Mouse (Mus musculus): ENCODE measurements around the gene Pram1. TPM values are rescaled to one million over a fixed set of nuclear protein-coding genes. Genes with fewer than 3 reads are reported as not detected.

The Pram1 gene
- polyA plus RNA-seq, 1 experiment from 2014 or later: 0.36 TPM

GRCm38 (mm10) chr17:33645073-33645472 is 7.2 kb downstream of the Pram1 start:
- Histone ChIP-seq H3K9me3 (replicated peaks; ENCODE audit: low read length) (no peaks in the 10 kb centered on the region), H3K36me3 (ENCODE audit: insufficient read depth, low read length) (peaks cover 65% of the 10 kb centered on the region), H3K4me2 (ENCODE audit: low read length) (no peak overlapping the region), H3K27me3 (ENCODE audit: insufficient read depth, low read length) (no peaks in the 10 kb centered on the region), H3K27ac (no peak overlapping the region), H3K4me3 (replicated peaks; ENCODE audit: low read depth, low read length) (no peak overlapping the region), H3K9ac (ENCODE audit: low read depth, low read length) (no peak overlapping the region), H3K4me1 (replicated peaks; ENCODE audit: insufficient read depth, low read length) (no peaks in the 10 kb centered on the region)
- 88% methylated on average over 8 of the region's 8 CpGs for WGBS
- TF ChIP-seq CTCF (IDR thresholded peaks at IDR 0.05; ENCODE audit: low read depth): no peak
- ATAC-seq (replicated peaks; ENCODE audit: low FRiP score, low read depth): no peak
- no peak for DNase-seq (ENCODE audit: low spot score)

GRCm38 (mm10) chr17:33649781-33650475 is 12.1 kb downstream of the Pram1 start:
- WGBS: 98% methylated on average over 34 of the region's 34 CpGs
- ATAC-seq (replicated peaks; ENCODE audit: low FRiP score, low read depth) (peak; percentile 65), DNase-seq (ENCODE audit: low spot score) (no peak)
- peaks cover 76% of the 10 kb centered on the region for H3K36me3 ChIP-seq (ENCODE audit: insufficient read depth, low read length)
- H3K27ac ChIP-seq: no peak overlapping the region
- H3K9me3 ChIP-seq (replicated peaks; ENCODE audit: low read length): no peaks in the 10 kb centered on the region
- H3K4me1 ChIP-seq (replicated peaks; ENCODE audit: insufficient read depth, low read length): no peaks in the 10 kb centered on the region
- no peaks in the 10 kb centered on the region for H3K27me3 ChIP-seq (ENCODE audit: insufficient read depth, low read length)
- no peak overlapping the region for H3K9ac ChIP-seq (ENCODE audit: low read depth, low read length)
- no peak overlapping the region for H3K4me3 ChIP-seq (replicated peaks; ENCODE audit: low read depth, low read length)
- no peak overlapping the region for H3K4me2 ChIP-seq (ENCODE audit: low read length)
- no peak for TF ChIP-seq CTCF (IDR thresholded peaks at IDR 0.05; ENCODE audit: low read depth)

GRCm38 (mm10) chr17:33666813-33667212 is 29.0 kb downstream of the Pram1 start:
- ATAC-seq (replicated peaks; ENCODE audit: low FRiP score, low read depth) (no peak), DNase-seq (ENCODE audit: low spot score) (no peak)
- no peak for TF ChIP-seq CTCF (IDR thresholded peaks at IDR 0.05; ENCODE audit: low read depth)
- no peaks in the 10 kb centered on the region for H3K9me3 ChIP-seq (replicated peaks; ENCODE audit: low read length)
- H3K4me3 ChIP-seq (replicated peaks; ENCODE audit: low read depth, low read length): no peak overlapping the region
- H3K27ac ChIP-seq: no peak overlapping the region
- no peak overlapping the region for H3K4me2 ChIP-seq (ENCODE audit: low read length)
- H3K4me1 ChIP-seq (replicated peaks; ENCODE audit: insufficient read depth, low read length): 0 out of 2 replicates have a peak, but pooled peaks cover 3% of the 10 kb centered on the region
- H3K9ac ChIP-seq (ENCODE audit: low read depth, low read length): no peak overlapping the region
- H3K36me3 ChIP-seq (ENCODE audit: insufficient read depth, low read length): peaks cover 33% of the 10 kb centered on the region
- WGBS: 78% methylated on average over 3 of the region's 3 CpGs
- no peaks in the 10 kb centered on the region for H3K27me3 ChIP-seq (ENCODE audit: insufficient read depth, low read length)

DNA sequence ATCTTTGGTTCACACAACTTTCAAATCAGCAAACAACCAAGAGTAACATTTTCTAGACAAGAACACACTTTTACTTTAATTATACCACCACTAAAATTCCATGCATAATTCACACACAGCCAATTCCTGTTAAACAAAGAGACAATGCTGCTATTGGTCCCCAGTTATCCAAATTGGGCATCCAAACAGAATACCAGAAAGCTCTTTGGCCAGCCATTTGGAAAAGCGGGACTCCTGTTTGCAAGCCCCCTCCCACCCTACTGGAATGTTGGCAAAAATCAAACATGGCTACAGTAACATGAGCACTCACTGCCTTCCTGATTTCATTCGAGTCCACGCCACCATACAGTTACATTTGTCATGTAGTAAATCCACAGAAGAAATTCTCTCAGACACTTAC is 31.8 kb downstream of the Pram1 start:
- Histone ChIP-seq H3K9ac (ENCODE audit: low read depth, low read length) (no peak overlapping the region), H3K36me3 (ENCODE audit: insufficient read depth, low read length) (peaks cover 15% of the 10 kb centered on the region), H3K4me1 (replicated peaks; ENCODE audit: insufficient read depth, low read length) (0 out of 2 replicates have a peak, but pooled peaks cover 3% of the 10 kb centered on the region), H3K4me3 (replicated peaks; ENCODE audit: low read depth, low read length) (no peak overlapping the region), H3K27me3 (ENCODE audit: insufficient read depth, low read length) (no peaks in the 10 kb centered on the region), H3K9me3 (replicated peaks; ENCODE audit: low read length) (no peaks in the 10 kb centered on the region), H3K4me2 (ENCODE audit: low read length) (no peak overlapping the region), H3K27ac (no peak overlapping the region)
- no peak for DNase-seq (ENCODE audit: low spot score)
- no peak for TF ChIP-seq CTCF (IDR thresholded peaks at IDR 0.05; ENCODE audit: low read depth)
- no peak for ATAC-seq (replicated peaks; ENCODE audit: low FRiP score, low read depth)
- 84% methylated on average over 3 of the region's 3 CpGs for WGBS

GRCm38 (mm10) chr17:33673837-33674236 is 36.0 kb downstream of the Pram1 start:
- no peaks in the 10 kb centered on the region for H3K9me3 ChIP-seq (replicated peaks; ENCODE audit: low read length)
- WGBS: 71% methylated on average over 1 of the region's 1 CpGs
- H3K27ac ChIP-seq: no peak overlapping the region
- DNase-seq (ENCODE audit: low spot score) (no peak), ATAC-seq (replicated peaks; ENCODE audit: low FRiP score, low read depth) (no peak)
- no peak for TF ChIP-seq CTCF (IDR thresholded peaks at IDR 0.05; ENCODE audit: low read depth)
- H3K9ac ChIP-seq (ENCODE audit: low read depth, low read length): no peak overlapping the region
- 0 out of 2 replicates have a peak, but pooled peaks cover 3% of the 10 kb centered on the region for H3K4me1 ChIP-seq (replicated peaks; ENCODE audit: insufficient read depth, low read length)
- peaks cover 7% of the 10 kb centered on the region; the same call in 1 of the 2 replicates for H3K36me3 ChIP-seq (ENCODE audit: insufficient read depth, low read length)
- no peak overlapping the region for H3K4me3 ChIP-seq (replicated peaks; ENCODE audit: low read depth, low read length)
- no peak overlapping the region for H3K4me2 ChIP-seq (ENCODE audit: low read length)
- no peaks in the 10 kb centered on the region for H3K27me3 ChIP-seq (ENCODE audit: insufficient read depth, low read length)

DNA sequence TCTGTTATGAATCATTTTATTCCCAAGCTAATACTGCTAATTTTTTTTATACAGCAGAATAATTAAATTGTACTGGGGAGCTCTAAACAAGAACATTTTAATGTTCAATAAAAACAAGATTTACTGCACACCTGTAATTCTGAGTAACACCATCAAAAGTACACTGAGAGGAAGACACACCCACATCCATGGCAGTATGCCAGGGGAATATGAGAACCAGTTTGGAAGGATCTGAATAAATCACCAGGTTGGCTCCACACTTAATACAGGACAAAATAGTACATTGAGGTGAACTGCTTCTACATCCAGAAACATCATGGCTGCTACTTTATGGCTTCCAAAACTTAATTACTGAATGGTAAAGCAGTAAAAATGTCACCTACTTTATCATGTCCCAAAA is 37.6 kb downstream of the Pram1 start:
- ATAC-seq (replicated peaks; ENCODE audit: low FRiP score, low read depth): no peak
- Histone ChIP-seq H3K9me3 (replicated peaks; ENCODE audit: low read length) (no peaks in the 10 kb centered on the region), H3K9ac (ENCODE audit: low read depth, low read length) (no peak overlapping the region), H3K4me1 (replicated peaks; ENCODE audit: insufficient read depth, low read length) (peaks cover 3% of the 10 kb centered on the region; the same call in 1 of the 2 replicates), H3K4me2 (ENCODE audit: low read length) (no peak overlapping the region), H3K27me3 (ENCODE audit: insufficient read depth, low read length) (no peaks in the 10 kb centered on the region), H3K27ac (no peak overlapping the region), H3K4me3 (replicated peaks; ENCODE audit: low read depth, low read length) (no peak overlapping the region), H3K36me3 (ENCODE audit: insufficient read depth, low read length) (peaks cover 7% of the 10 kb centered on the region; the same call in 1 of the 2 replicates)
- peak; percentile 21 for DNase-seq (ENCODE audit: low spot score)
- TF ChIP-seq CTCF (IDR thresholded peaks at IDR 0.05; ENCODE audit: low read depth): no peak
